ENCODE assay signal across 11 mouse cellular contexts in the genomic region with DNA sequence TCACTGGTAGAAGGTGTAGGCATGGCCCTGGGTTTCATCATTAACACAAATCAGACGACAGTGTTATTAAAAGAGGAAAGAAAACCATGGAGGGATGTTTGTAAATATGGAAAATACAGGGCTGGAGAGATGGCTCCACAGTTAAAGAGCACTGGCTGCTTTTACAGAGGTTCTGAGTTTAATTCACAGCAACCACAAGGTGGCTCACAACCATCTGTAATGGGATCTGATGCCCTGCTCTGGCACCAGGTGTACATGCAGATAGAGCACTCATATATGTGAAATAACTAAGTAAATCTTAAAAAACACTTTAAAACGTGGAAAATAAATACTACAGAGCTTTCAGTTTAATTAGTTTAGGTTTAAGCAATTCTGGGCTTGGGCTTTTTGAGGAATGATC. TPM values are rescaled to one million over a fixed set of nuclear protein-coding genes. Genes with fewer than 3 reads are reported as not detected.
DNase-seq lines count a peak whose midpoint lies in the region; ATAC-seq and TF ChIP-seq lines count a peak whose summit lies in the region.
"Had no signal": no experiment of that assay in that cellular context is flagged by ENCODE, and none has a peak within 500 bp of the region (broad histone marks: within the 10 kb centered on the region; RNA-seq: fewer than 3 reads in every experiment).

No protein-coding gene starts in this region.

- peaks cover 14% of the 10 kb centered on the region for H3K4me1 ChIP-seq in heart, adult 2 months (ENCODE audit: control insufficient read depth, insufficient read depth, low read length)
- no peaks in the 10 kb centered on the region for H3K4me1 ChIP-seq in lung, embryonic 14.5 days (ENCODE audit: insufficient read depth)
- H3K4me1 ChIP-seq in E14TG2a.4 (replicated peaks; ENCODE audit: low read depth, low read length), result peaks cover 62% of the 10 kb centered on the region
- H3K4me1 ChIP-seq in embryonic facial prominence, embryonic 10.5 days, result peaks cover 29% of the 10 kb centered on the region
- peaks cover 20% of the 10 kb centered on the region for H3K4me1 ChIP-seq in heart, embryonic 11.5 days (ENCODE audit: control insufficient read depth, insufficient read depth, low read length)
- H3K4me1 ChIP-seq: embryonic facial prominence, embryonic 15.5 days had no signal

- no peak for ATAC-seq in lung, embryonic 14.5 days (ENCODE audit: insufficient read depth)
- ATAC-seq in erythroblast, adult 5-6 weeks (replicated peaks; ENCODE audit: low FRiP score, poor library complexity, severe bottlenecking), result 0 out of 2 replicates have a peak, but pooled peaks have one; percentile 15
- no peak for ATAC-seq in heart, embryonic 11.5 days (replicated peaks; ENCODE audit: insufficient number of reproducible peaks, low FRiP score, low TSS enrichment)

- H3K27me3 ChIP-seq in heart, adult 2 months (ENCODE audit: control insufficient read depth, insufficient read depth, low read length), result no peaks in the 10 kb centered on the region
- H3K27me3 ChIP-seq in lung, embryonic 14.5 days (ENCODE audit: insufficient read depth, low read length), result no peaks in the 10 kb centered on the region
- no peaks in the 10 kb centered on the region for H3K27me3 ChIP-seq in E14TG2a.4 (ENCODE audit: insufficient read depth, low read length)
- H3K27me3 ChIP-seq in embryonic facial prominence, embryonic 10.5 days (replicated peaks; ENCODE audit: low read depth, poor library complexity, severe bottlenecking), result no peaks in the 10 kb centered on the region
- no peaks in the 10 kb centered on the region for H3K27me3 ChIP-seq in heart, embryonic 11.5 days (ENCODE audit: control insufficient read depth, insufficient read depth, low read length)
- H3K27me3 ChIP-seq: embryonic facial prominence, embryonic 15.5 days; neural tube, embryonic 12.5 days had no signal

- no peak for TF ChIP-seq EP300 in heart, adult 2 months (IDR thresholded peaks at IDR 0.05; ENCODE audit: insufficient read depth, low read depth, low read length)

- peaks cover 12% of the 10 kb centered on the region for H3K79me2 ChIP-seq in heart, adult 2 months (replicated peaks; ENCODE audit: control insufficient read depth, insufficient read depth, low read length)

- H3K9ac ChIP-seq in heart, adult 2 months (ENCODE audit: low read depth, low read length), result no peak overlapping the region
- no peak overlapping the region for H3K9ac ChIP-seq in lung, embryonic 14.5 days
- H3K9ac ChIP-seq in heart, embryonic 11.5 days (ENCODE audit: low read depth, low read length), result no peak overlapping the region
- H3K9ac ChIP-seq: embryonic facial prominence, embryonic 15.5 days; neural tube, embryonic 12.5 days had no signal

- H3K4me3 ChIP-seq in heart, adult 2 months, result no peak overlapping the region
- no peak overlapping the region for H3K4me3 ChIP-seq in lung, embryonic 14.5 days (ENCODE audit: low read depth, low read length)
- H3K4me3 ChIP-seq in E14TG2a.4 (replicated peaks; ENCODE audit: low read length), result no peak overlapping the region
- no peak overlapping the region for H3K4me3 ChIP-seq in embryonic facial prominence, embryonic 10.5 days
- H3K4me3 ChIP-seq in heart, embryonic 11.5 days (ENCODE audit: low read depth, low read length), result no peak overlapping the region
- H3K4me3 ChIP-seq: embryonic facial prominence, embryonic 15.5 days; neural tube, embryonic 12.5 days had no signal

- H3K27ac ChIP-seq in heart, adult 2 months, result no peak overlapping the region
- no peak overlapping the region for H3K27ac ChIP-seq in lung, embryonic 14.5 days (ENCODE audit: low read depth)
- H3K27ac ChIP-seq in embryonic facial prominence, embryonic 10.5 days (replicated peaks), result no peak overlapping the region
- H3K27ac ChIP-seq in heart, embryonic 11.5 days (ENCODE audit: low read depth, low read length), result no peak overlapping the region
- H3K27ac ChIP-seq: embryonic facial prominence, embryonic 15.5 days; neural tube, embryonic 12.5 days had no signal

- no peak for TF ChIP-seq POLR2A in heart, adult 2 months (IDR thresholded peaks at IDR 0.05; ENCODE audit: insufficient read depth, low read depth, low read length)

- 33% methylated on average over 2 of the region's 2 CpGs for WGBS in heart, adult 2 months
- WGBS in lung, embryonic 14.5 days, result 45% methylated on average over 2 of the region's 2 CpGs
- 59% methylated on average over 2 of the region's 2 CpGs for WGBS in embryonic facial prominence, embryonic 10.5 days
- 49% methylated on average over 2 of the region's 2 CpGs for WGBS in heart, embryonic 11.5 days (ENCODE audit: insufficient replicate concordance)

- peak; percentile 71 for TF ChIP-seq CTCF in heart, adult 2 months (IDR thresholded peaks at IDR 0.05)
- TF ChIP-seq CTCF in lung, embryonic 14.5 days (IDR thresholded peaks at IDR 0.05; ENCODE audit: low read depth), result peak; percentile 48
- TF ChIP-seq CTCF in E14TG2a.4 (conservative IDR thresholded peaks at IDR 0.05; ENCODE audit: low read length), result peak; percentile 13; the same call in 1 of the 2 replicates

- no peak for DNase-seq in heart, adult 2 months
- DNase-seq in heart, adult 9 months (ENCODE audit: low spot score in 2 of 2), result no peak
- peak; percentile 29 for DNase-seq in lung, embryonic 14.5 days
- no peak for DNase-seq in lung, postnatal 25 days (ENCODE audit: low spot score)
- DNase-seq in embryonic facial prominence, embryonic 10.5 days (ENCODE audit: low spot score), result no peak
- DNase-seq: gastrocnemius, postnatal 14 days had no signal

- no peak overlapping the region for H3K4me2 ChIP-seq in lung, embryonic 14.5 days
- H3K4me2 ChIP-seq in heart, embryonic 11.5 days, result no peak overlapping the region
- H3K4me2 ChIP-seq: embryonic facial prominence, embryonic 15.5 days; neural tube, embryonic 12.5 days had no signal

- intact Hi-C loops in heart, adult 2 months (cut with DNase I), result no loop called here

- H3K9me3 ChIP-seq in lung, embryonic 14.5 days (ENCODE audit: low read depth, low read length), result no peaks in the 10 kb centered on the region
- H3K9me3 ChIP-seq in E14TG2a.4 (ENCODE audit: low read length), result peaks cover 4% of the 10 kb centered on the region; the same call in 1 of the 2 replicates
- no peaks in the 10 kb centered on the region for H3K9me3 ChIP-seq in embryonic facial prominence, embryonic 10.5 days
- H3K9me3 ChIP-seq in heart, embryonic 11.5 days (replicated peaks; ENCODE audit: control insufficient read depth, low read length), result no peaks in the 10 kb centered on the region
- H3K9me3 ChIP-seq: embryonic facial prominence, embryonic 15.5 days had no signal

- H3K36me3 ChIP-seq in heart, adult 2 months (ENCODE audit: control insufficient read depth, insufficient read depth, low read length), result peaks cover 7% of the 10 kb centered on the region
- H3K36me3 ChIP-seq in lung, embryonic 14.5 days (ENCODE audit: insufficient read depth), result no peaks in the 10 kb centered on the region
- H3K36me3 ChIP-seq in E14TG2a.4 (ENCODE audit: insufficient read depth, low read length), result peaks cover 10% of the 10 kb centered on the region
- H3K36me3 ChIP-seq in embryonic facial prominence, embryonic 10.5 days (replicated peaks), result peaks cover 3% of the 10 kb centered on the region; the same call in 1 of the 2 replicates
- no peaks in the 10 kb centered on the region for H3K36me3 ChIP-seq in heart, embryonic 11.5 days (ENCODE audit: control insufficient read depth, insufficient read depth, low read length)
- H3K36me3 ChIP-seq: neural tube, embryonic 12.5 days had no signal

RNA-seq across cellular contexts. Expression of gene Tnrc6c, which starts 24.7 kb away (rescaled TPM):
- total RNA-seq in heart, adult 2 months (2021), result 10 to 100 TPM; 28.5 to 30.3 TPM
- 17.7 and 27.3 TPM in 2 replicates for polyA plus RNA-seq in heart, adult 2 months (2012; rRNA removed)
- polyA plus RNA-seq in lung, embryonic 14.5 days (2014; fragmentation: Nextera tagmentation; extraction: Ambion mirVana), result 10.9 and 11.6 TPM in 2 replicates
- 5.6 and 6.9 TPM in 2 replicates for total RNA-seq in erythroblast, adult 5-6 weeks (2015; ENCODE audit: low replicate concordance)
- 6.3 and 9.5 TPM in 2 replicates for total RNA-seq in erythroblast, adult 5-6 weeks (2017; ENCODE audit: low replicate concordance)
- 13.9 and 15.2 TPM in 2 replicates for polyA plus RNA-seq in embryonic facial prominence, embryonic 10.5 days (2016; fragmentation: Nextera tagmentation; extraction: Ambion mirVana)
- polyA plus RNA-seq in heart, embryonic 11.5 days (2014; fragmentation: Nextera tagmentation; extraction: Ambion mirVana), result 7.0 and 8.1 TPM in 2 replicates

Comparison
In these comparisons a context has a peak if more than half of its experiments do, and no peak if none do; other contexts are left out.
1. CTCF ChIP-seq: peak in every context shown above with its lines; median percentile 71 in heart, adult 2 months; 48 in lung, embryonic 14.5 days; 13 in E14TG2a.4.